Mouse (Mus musculus) mammary gland, adult 2 months (tissue): Measurements from ENCODE around the gene Med8. TPM values are rescaled to one million over a fixed set of nuclear protein-coding genes. Genes with fewer than 3 reads are reported as not detected.

ENCODE experiments used
- polyA plus RNA-seq: library from polyadenylated mRNA; depleted of rRNA; stranded (reverse); fragments of >200 nt; gene quantifications from 2 replicates; pipeline ENCODE4 v1.2.3, GENCODE M21; 2012; ENCODE audit warnings: low replicate concordance; rRNA removed

The Med8 gene
- polyA plus RNA-seq = 18.0 and 34.9 TPM in 2 replicates

GRCm38 (mm10) chr4:118409142-118409900 lies at the start of gene Med8, which contains the start of gene Szt2:
Gene Med8, plus strand, starts transcription at chr4:118409337.
Gene Szt2, minus strand, starts transcription at chr4:118409273.

GRCm38 (mm10) chr4:118427768-118428451 lies 18.8 kb downstream of the Med8 start, which contains the start of gene Elovl1:
Gene Elovl1, plus strand, starts transcription at chr4:118428093.

GRCm38 (mm10) chr4:118436820-118437603 lies 27.9 kb downstream of the Med8 start, which contains the start of gene Cdc20:
Gene Cdc20, minus strand, starts transcription at chr4:118437352.

GRCm38 (mm10) chr4:118457345-118457975 lies 48.3 kb downstream of the Med8 start, which contains the start of gene Mpl:
Gene Mpl, minus strand, starts transcription at chr4:118457513.

Other genes starting within 250 kb of the Med8 start
- 27.7 and 28.9 TPM in 2 replicates for gene Kdm4a, start 229.3 kb upstream of the Med8 start, polyA plus RNA-seq
- gene Ptprf, start 117.9 kb upstream of the Med8 start, polyA plus RNA-seq = 38.2 and 71.2 TPM in 2 replicates
- gene Szt2, start 64 bp upstream of the Med8 start, polyA plus RNA-seq = 25.6 and 37.1 TPM in 2 replicates
- gene Elovl1, start 18.8 kb downstream of the Med8 start, polyA plus RNA-seq = 173 and 250 TPM in 2 replicates
- gene Cdc20, start 28.0 kb downstream of the Med8 start, polyA plus RNA-seq = 5.6 and 9.2 TPM in 2 replicates
- gene Mpl, start 48.2 kb downstream of the Med8 start, polyA plus RNA-seq = 0.07 and 0.18 TPM in 2 replicates
- gene Tie1, start 80.7 kb downstream of the Med8 start, polyA plus RNA-seq = 48.7 and 75.0 TPM in 2 replicates
- gene 2610528J11Rik, start 117.7 kb downstream of the Med8 start, polyA plus RNA-seq = 8.1 and 9.7 TPM in 2 replicates
- gene Tmem125, start 134.7 kb downstream of the Med8 start, polyA plus RNA-seq = 13.6 and 13.7 TPM in 2 replicates
- gene Cfap57, start 211.4 kb downstream of the Med8 start, polyA plus RNA-seq = 0.16 TPM in 1 of 2 replicates, not detected in the other
- 9.8 and 13.4 TPM in 2 replicates for gene Ebna1bp2, start 211.5 kb downstream of the Med8 start, polyA plus RNA-seq
- not detected in 2 replicates for gene Olfr62, start 249.6 kb downstream of the Med8 start, polyA plus RNA-seq